Mouse (Mus musculus) right cerebral cortex, postnatal 36 days (tissue): ENCODE measurements around the gene Trpm7.

Source experiments
- DNase-seq, 2 experiments: peaks; one replicate each; pipeline ENCODE4 v3.0.0; 2022; ENCODE audit warnings: low spot score in 2 of 2, mixed read lengths in 1 of 2

The Trpm7 gene

GRCm38 (mm10) chr2:126816644-126817347 is 59.2 kb downstream of the Trpm7 start:
- DNase-seq: no peak

DNA sequence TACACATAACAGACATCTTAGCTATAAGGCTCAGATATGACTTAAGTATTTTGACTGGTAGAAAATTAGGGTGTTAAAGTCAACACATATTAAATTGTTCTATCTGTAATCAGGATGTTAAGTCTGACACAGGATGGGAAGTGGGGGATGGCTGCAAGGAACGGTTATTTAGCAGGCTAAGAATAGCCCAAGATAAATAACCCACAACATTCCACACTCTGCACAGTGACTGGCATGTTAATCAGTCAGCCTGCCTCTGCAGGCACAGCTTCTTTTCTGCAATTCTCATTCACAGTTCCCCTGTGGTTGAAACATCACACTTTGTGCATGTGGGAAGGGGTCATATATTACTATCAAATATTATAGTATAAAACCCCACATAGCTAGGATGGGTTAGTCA is 60.2 kb downstream of the Trpm7 start:
- no peak for DNase-seq

DNA sequence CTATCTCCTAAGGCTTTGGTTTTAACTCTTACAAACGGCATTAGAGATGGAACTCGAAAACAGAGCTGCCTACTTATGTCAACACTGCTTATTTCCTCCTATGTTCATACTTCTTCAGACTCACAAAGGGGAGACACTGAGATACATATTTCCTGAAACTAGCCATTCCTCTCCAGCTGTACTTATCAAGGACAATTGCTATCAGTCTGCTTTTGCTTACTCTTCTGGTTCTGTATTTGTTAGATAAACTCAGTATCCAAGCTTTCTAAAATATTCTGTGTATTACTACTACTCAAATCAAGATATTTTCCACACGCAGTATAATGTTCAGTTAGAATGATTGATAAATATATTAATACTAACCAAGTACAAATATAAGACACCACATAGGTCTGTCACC is 74.0 kb downstream of the Trpm7 start:
- no peak for DNase-seq

- DNase-seq: no peak
These were observed 77.6 kb downstream of the Trpm7 start for GRCm38 (mm10) chr2:126798455-126798854.

- no peak for DNase-seq
These were observed 80.3 kb downstream of the Trpm7 start for GRCm38 (mm10) chr2:126795708-126796107.

DNA sequence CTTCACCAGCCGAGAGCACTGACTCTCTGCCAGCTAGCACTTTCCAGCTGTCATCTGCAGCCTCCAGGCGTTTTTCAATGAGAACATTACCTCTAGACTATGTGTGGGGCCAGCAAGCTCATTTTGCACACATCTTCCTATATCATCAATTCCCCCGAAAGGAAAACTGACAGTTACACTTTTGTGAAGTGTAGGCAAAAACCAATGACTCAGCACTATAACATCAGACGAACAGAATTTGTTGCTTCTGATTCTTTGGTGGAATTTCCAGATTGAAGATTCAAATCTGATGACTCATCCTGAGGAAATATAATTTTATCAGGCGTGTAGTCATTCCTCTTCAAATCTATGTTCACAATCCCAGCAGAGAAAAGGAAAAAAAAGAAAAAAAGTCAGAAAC is 83.4 kb downstream of the Trpm7 start:
- DNase-seq: no peak

- DNase-seq: peak in 1 of 2 experiments; percentile 56
These were observed 88.2 kb downstream of the Trpm7 start for GRCm38 (mm10) chr2:126787721-126788342.

GRCm38 (mm10) chr2:126783370-126783769 is 92.7 kb downstream of the Trpm7 start, which contains the start of gene Usp50:
TSS of gene Usp50 (minus strand) at chr2:126783470.
- DNase-seq: no peak

- DNase-seq: peak in 1 of 2 experiments; percentile 69
These were observed 93.6 kb downstream of the Trpm7 start for GRCm38 (mm10) chr2:126782433-126782832.

DNA sequence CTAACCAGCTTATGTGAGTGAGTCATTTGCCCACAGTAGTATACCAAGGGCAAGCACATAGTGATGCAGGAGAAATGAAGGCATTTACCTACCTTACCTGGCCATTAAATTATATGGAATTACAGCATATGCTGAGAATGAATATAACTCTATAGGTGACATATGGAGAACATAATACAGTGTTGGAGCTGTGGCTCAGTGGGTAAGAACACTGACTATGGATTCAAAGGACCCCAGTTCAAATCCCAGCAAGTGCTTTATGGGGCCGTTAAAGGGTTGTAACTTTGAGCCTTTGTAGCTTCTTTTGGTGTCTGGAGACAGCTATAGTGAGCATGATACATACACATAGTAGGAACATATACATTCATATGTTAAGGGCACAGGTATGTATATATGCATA is 94.6 kb downstream of the Trpm7 start:
- no peak for DNase-seq

DNA sequence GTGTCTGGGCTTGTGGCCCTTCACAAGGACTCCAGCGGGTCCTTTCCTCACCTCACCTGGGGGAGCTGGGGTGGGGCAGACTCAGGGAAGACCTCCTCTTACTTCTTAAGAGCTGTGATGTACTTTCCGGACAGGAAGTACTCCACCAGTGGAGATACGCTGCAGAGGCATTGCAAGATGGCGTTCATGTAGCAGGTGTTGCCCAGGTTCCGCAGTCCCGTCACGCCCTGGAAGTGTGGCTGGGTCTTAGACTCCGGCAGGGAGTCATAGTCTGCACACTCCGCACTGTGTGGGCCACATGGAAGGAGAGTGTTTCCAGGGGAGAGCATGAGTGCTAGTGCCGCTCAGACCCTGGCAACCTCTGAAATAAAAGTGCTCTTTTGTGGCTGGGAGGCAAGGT is 95.7 kb downstream of the Trpm7 start:
- no peak for DNase-seq

DNA sequence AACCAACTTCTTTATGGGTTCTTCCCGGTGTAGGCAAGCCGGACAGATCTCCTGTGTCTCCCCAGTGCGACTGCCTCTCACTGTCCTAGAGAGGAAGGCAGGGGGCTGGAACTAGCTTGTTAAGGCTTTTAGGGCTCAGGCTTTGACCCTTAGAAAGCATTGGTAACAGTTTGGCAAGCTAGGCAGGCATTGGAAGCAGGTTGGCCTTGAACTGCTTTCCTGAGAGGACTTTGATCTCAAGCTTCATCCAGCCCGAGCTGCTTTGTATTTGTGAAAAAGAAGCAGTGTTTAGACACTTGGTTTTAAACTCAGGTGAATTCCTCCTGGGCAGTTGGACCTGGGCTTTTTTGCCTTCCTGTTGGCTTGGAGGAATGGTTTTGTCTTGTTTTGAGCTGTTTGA is 97.2 kb downstream of the Trpm7 start:
- no peak for DNase-seq

GRCm38 (mm10) chr2:126776416-126776815 is 99.6 kb downstream of the Trpm7 start:
- no peak for DNase-seq

DNA sequence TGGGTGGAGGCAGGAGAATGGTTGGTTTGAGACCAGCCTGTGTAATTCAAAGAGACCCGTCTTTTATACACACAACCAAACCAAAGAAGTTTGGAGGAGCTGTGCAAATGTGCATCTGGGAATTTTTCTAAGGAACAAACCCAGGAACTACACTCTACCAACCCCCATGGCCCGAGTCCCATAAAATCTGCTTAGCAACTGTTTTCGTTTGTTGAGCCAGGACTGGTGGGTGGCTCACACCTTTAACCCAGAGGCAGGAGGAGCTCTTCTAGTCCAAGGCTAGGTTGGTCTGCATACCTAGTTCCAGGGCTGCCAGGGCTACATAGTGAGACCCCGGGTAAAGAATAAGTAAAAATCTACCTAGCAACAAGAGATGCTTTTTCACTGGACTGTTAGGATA is 100.1 kb downstream of the Trpm7 start:
- no peak for DNase-seq

DNA sequence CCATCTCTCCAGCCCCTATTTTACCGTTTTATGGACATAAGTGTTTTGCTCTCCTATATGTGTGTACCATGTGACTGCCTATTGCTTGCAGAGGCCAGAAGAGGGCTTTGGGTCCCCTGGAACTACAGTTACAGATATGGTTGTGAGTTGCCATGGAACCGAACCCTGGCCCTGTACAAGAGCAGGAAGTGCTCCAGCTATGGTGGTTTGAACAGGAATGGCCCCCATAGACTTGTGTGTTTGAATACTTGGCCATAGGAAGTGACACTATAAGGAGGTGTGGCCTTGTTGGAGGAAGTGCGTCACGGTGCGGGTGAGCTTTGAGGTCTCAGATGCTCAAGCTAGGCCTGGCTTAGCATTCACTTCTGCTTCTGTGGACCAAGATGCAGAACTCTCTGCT is 103.8 kb downstream of the Trpm7 start:
- DNase-seq: no peak

- no peak for DNase-seq
These were observed 106.4 kb downstream of the Trpm7 start for GRCm38 (mm10) chr2:126769431-126770181.

GRCm38 (mm10) chr2:126768194-126768593 is 107.8 kb downstream of the Trpm7 start:
- DNase-seq: no peak

- no peak for DNase-seq
These were observed 108.4 kb downstream of the Trpm7 start for GRCm38 (mm10) chr2:126767599-126767998.

DNA sequence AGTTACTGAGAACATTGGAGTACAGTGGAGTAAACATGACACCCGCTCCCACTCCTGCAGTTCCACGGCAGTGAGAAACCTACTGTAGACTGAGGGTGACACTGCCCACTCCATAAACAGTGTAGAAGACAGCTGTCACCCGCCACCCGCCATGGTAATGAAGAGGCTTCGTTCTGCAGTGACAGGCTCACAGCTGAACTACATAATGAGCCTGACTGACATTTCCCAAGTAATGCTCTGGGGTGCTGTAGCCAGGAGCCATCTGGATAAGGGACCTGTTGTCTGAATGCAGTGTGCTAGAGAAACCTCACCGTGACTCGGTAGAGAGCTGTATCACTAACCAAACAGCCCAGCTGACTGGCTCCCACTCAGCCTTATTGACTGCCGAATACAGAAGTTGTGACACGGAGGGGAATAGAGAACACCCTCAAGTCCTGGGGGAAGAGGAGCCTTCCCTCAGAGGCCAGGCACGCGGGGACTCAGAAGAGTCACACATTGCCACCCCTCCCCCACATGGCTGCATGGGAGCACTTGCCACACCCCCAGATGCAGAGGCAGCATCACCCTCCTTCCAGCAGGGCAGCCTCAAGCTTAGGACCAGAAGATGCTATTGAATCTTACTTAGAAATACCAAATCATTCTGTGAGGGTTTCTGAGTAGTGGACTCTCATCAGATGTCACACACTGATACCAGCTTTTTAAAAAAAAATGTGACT is 110.0 kb downstream of the Trpm7 start:
- no peak for DNase-seq

GRCm38 (mm10) chr2:126759351-126759750 is 116.7 kb downstream of the Trpm7 start:
- DNase-seq: no peak

GRCm38 (mm10) chr2:126755664-126756063 is 120.4 kb downstream of the Trpm7 start:
- no peak for DNase-seq

- no peak for DNase-seq
These were observed 132.6 kb downstream of the Trpm7 start for GRCm38 (mm10) chr2:126743389-126743788.
